Mouse (Mus musculus): Measurements from ENCODE around the gene Tpd52l1.

The Tpd52l1 gene

GRCm38 (mm10) chr10:31354141-31354540 is 91.6 kb downstream of the Tpd52l1 start:
- CTCF ChIA-PET = no interaction called here

GRCm38 (mm10) chr10:31352845-31353427 is 92.8 kb downstream of the Tpd52l1 start:
- POLR2A ChIA-PET = interaction anchor here in 1 of 4 experiments (1.0 kb wide), 1 partner anchor 38 kb away, joined by 4 read pairs; no protein-coding TSS in a partner anchor
- CTCF ChIA-PET = no interaction called here

More at GRCm38 (mm10) chr10:31354141-31354540, 91.6 kb downstream of the Tpd52l1 start:
- POLR2A ChIA-PET = interaction anchor here in 1 of 4 experiments (0.6 kb wide), 1 partner anchor 179 kb away, joined by 3 read pairs; no protein-coding TSS in a partner anchor

GRCm38 (mm10) chr10:31351056-31351455 is 94.7 kb downstream of the Tpd52l1 start:
- CTCF ChIA-PET = no interaction called here
- POLR2A ChIA-PET = no interaction called here

GRCm38 (mm10) chr10:31346401-31346800 is 99.4 kb downstream of the Tpd52l1 start:
- CTCF ChIA-PET = no interaction called here

GRCm38 (mm10) chr10:31336432-31336831 is 109.3 kb downstream of the Tpd52l1 start:
- ChIA-PET CTCF (no interaction called here), POLR2A (interaction anchor here in 3 of 4 experiments (1.0 to 2.4 kb wide), 3 partner anchors 23 kb away, joined by 3 to 6 read pairs (median 4); partner anchors contain the start of gene Hddc2 (in 3 of the 3))

More at GRCm38 (mm10) chr10:31346401-31346800, 99.4 kb downstream of the Tpd52l1 start:
- POLR2A ChIA-PET = no interaction called here

- CTCF ChIA-PET = no interaction called here
Measured at GRCm38 (mm10) chr10:31331225-31331775, 114.5 kb downstream of the Tpd52l1 start.

GRCm38 (mm10) chr10:31330286-31330962 is 115.3 kb downstream of the Tpd52l1 start:
- CTCF ChIA-PET = no interaction called here
- POLR2A ChIA-PET = interaction anchor here in 2 of 4 experiments (1.9 to 2.6 kb wide), 2 partner anchors 17 kb away, joined by 8 to 9 read pairs; partner anchors contain the start of gene Hddc2 (in 2 of the 2)

More at GRCm38 (mm10) chr10:31331225-31331775, 114.5 kb downstream of the Tpd52l1 start:
- POLR2A ChIA-PET = interaction anchor here in 2 of 4 experiments (1.9 to 2.6 kb wide), 2 partner anchors 18 kb away, joined by 8 to 9 read pairs; partner anchors contain the start of gene Hddc2 (in 2 of the 2)

GRCm38 (mm10) chr10:31329436-31329835 is 116.3 kb downstream of the Tpd52l1 start:
- CTCF ChIA-PET = no interaction called here
- POLR2A ChIA-PET = interaction anchor here in 1 of 4 experiments (2.6 to 3.3 kb wide), 2 partner anchors 16 kb away, joined by 9 to 19 read pairs; partner anchors contain the start of gene Hddc2

GRCm38 (mm10) chr10:31318491-31318890 is 127.3 kb downstream of the Tpd52l1 start:
- CTCF ChIA-PET = no interaction called here
- POLR2A ChIA-PET = no interaction called here

GRCm38 (mm10) chr10:31312865-31313848 is 132.6 kb downstream of the Tpd52l1 start, which contains the start of gene Hddc2:
Gene Hddc2 (plus strand): TSS chr10:31313383.
- ChIA-PET CTCF (interaction anchor here in 1 of 4 experiments (0.6 to 1.2 kb wide), 4 partner anchors 14 to 712 kb away, joined by 3 to 8 read pairs (median 4); partner anchors contain the start of gene Tpd52l1), POLR2A (interaction anchor here (0.6 to 1.8 kb wide), 58 partner anchors 8 to 1770 kb away, joined by 3 to 25 read pairs (median 4); partner anchors contain the start of genes Ncoa7 (in 2 of the 4), Rnf217 (in 2 of the 4), Hey2 (in 1 of the 4) and Tpd52l1 (in 1 of the 4))

GRCm38 (mm10) chr10:31307024-31307598 is 138.6 kb downstream of the Tpd52l1 start:
- ChIA-PET POLR2A (interaction anchor here in 2 of 4 experiments (0.6 to 0.7 kb wide), 2 partner anchors 20 to 1596 kb away, joined by 3 to 5 read pairs; no protein-coding TSS in a partner anchor), CTCF (no interaction called here)

GRCm38 (mm10) chr10:31303446-31303845 is 142.3 kb downstream of the Tpd52l1 start:
- ChIA-PET CTCF (no interaction called here), POLR2A (interaction anchor here in 2 of 4 experiments (1.2 to 2.3 kb wide), 2 partner anchors 9 to 10 kb away, joined by 7 to 12 read pairs; partner anchors contain the start of gene Hddc2 (in 2 of the 2))

GRCm38 (mm10) chr10:31300292-31300691 is 145.5 kb downstream of the Tpd52l1 start:
- CTCF ChIA-PET = interaction anchor here in 1 of 4 experiments (1.3 kb wide), 1 partner anchor 475 kb away, joined by 4 read pairs; no protein-coding TSS in a partner anchor
- POLR2A ChIA-PET = interaction anchor here in 3 of 4 experiments (0.7 to 2.9 kb wide), 3 partner anchors 13 to 623 kb away, joined by 3 to 10 read pairs (median 7); partner anchors contain the start of gene Hddc2 (in 2 of the 3)

GRCm38 (mm10) chr10:31298921-31299574 is 146.7 kb downstream of the Tpd52l1 start:
- CTCF ChIA-PET = interaction anchor here in 3 of 4 experiments (1.1 to 1.3 kb wide), 3 partner anchors 14 to 474 kb away, joined by 3 to 5 read pairs (median 4); partner anchors contain the start of gene Hddc2 (in 1 of the 3)
- POLR2A ChIA-PET = interaction anchor here in 2 of 4 experiments (2.5 to 2.9 kb wide), 2 partner anchors 14 kb away, joined by 7 to 10 read pairs; partner anchors contain the start of gene Hddc2 (in 2 of the 2)

- POLR2A ChIA-PET = interaction anchor here in 1 of 4 experiments (2.9 kb wide), 1 partner anchor 15 kb away, joined by 7 read pairs; the partner anchor contains the start of gene Hddc2
- CTCF ChIA-PET = no interaction called here
Measured at GRCm38 (mm10) chr10:31298263-31298662, 147.5 kb downstream of the Tpd52l1 start.

- ChIA-PET CTCF (interaction anchor here in 1 of 4 experiments (0.7 to 1.0 kb wide), 2 partner anchors 16 kb away, joined by 3 read pairs; partner anchors contain the start of gene Hddc2), POLR2A (interaction anchor here in 3 of 4 experiments (0.6 to 1.5 kb wide), 3 partner anchors 16 to 236 kb away, joined by 3 to 5 read pairs (median 3); partner anchors contain the start of gene Hddc2 (in 2 of the 3))
Measured at GRCm38 (mm10) chr10:31297106-31297505, 148.7 kb downstream of the Tpd52l1 start.
